Mouse (Mus musculus) gastrocnemius, postnatal 25 days (tissue): ENCODE data around the gene Tmem222. TPM values are rescaled to one million over a fixed set of nuclear protein-coding genes. Genes with fewer than 3 reads are reported as not detected.
A peak's percentile ranks its signal among the peaks of the same experiment; 100 is the strongest.

Experiments used
- DNase-seq: peaks from one replicate; pipeline ENCODE4 v3.0.0; 2022
- total RNA-seq, 2 experiments: library from RNA; stranded (reverse); gene quantifications; 1 replicate in 1 of 2; 2 replicates in 1 of 2; pipeline ENCODE4 v1.2.3; 2021

The Tmem222 gene
- total RNA-seq, 2 experiments from 2014 or later, result 20.8 to 23.5 TPM

DNA sequence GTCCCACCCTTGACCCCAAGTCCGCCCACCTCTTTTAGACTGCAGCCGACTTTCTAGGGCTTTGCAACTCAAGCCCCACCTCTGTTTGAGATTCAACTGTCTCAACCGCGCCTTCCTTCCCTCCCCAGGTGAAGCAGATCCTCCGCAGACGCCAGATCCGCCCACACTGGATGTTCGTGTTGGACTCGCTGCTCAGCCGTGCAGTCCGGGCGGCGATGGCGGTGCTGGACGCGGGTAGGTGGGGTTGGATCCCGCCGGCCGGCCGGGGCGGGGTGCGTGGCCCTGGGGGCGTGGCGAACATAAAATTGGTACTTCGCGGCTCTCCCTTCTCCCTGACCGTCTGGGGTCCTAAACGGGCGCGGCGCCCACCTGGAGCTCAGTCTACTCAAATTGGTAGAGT lies 26.4 kb downstream of the Tmem222 start:
- DNase-seq, result peak; percentile 31

DNA sequence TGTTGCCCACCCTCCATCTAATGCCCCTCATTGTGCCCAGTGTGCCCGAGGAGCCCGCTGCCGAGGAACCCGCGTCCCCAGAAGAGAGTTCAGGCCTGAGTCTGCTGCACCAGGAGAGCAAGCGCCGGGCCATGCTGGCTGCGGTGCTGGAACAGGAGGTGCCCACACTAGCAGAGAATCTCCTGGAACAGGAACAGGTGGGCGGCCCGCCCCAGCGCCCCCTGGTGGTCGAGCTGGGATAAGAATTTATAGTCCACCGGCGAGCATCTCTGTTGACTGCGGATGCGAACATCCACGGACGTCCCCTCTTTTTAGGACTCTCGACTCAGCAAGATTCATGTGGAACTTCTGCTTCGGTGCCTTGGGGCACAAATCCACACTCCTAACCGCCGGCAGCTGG lies 27.0 kb downstream of the Tmem222 start:
- peak; percentile 82 for DNase-seq

DNA sequence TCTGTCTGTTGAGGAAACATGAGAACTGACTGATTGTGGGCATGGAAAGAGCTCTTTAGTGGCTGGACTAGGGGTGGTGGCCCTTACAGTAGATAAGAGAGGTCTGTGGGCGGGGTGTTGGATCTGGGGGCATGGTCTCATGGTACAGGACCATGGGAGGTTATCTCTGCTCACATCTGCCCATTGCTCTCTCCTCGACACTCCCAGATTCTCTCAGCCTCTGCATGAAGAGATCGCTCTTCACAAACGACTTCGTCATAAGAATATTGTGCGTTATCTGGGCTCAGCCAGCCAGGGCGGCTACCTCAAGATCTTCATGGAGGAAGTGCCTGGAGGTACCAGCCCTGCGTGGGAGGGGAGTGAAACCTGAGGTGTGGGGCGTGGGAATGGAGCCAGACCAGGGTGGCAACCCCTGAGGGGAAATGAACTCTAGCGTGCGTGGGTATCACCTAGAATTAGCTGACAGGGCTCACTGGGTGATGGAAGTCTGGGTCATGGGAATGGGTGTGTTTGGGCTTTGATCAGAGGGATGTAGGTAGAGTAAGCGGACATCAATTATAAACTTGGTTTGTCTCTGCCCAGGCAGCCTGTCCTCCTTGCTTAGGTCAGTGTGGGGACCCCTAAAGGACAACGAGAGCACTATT lies 29.7 kb downstream of the Tmem222 start:
- no peak for DNase-seq

DNA sequence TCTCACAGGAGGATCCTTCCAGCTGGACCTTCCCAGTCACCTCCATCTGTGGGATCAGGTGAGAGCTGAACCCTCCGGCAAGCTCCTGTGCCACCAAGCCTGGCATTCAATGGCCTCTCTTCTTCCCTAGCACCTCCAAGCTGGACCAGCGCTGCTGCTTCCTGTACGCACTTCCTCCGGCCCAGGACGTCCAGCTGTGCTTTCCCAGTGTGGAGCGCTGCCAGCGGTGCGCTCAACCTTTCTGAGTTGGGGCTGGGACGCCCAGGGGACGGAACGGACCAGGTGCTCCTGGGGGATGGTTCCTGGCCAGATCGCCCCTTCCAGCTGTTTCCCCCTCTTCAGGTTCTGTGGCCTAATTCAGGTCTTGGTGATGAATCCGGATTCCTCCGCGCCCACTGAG lies 30.5 kb downstream of the Tmem222 start:
- DNase-seq, result peak; percentile 68

DNA sequence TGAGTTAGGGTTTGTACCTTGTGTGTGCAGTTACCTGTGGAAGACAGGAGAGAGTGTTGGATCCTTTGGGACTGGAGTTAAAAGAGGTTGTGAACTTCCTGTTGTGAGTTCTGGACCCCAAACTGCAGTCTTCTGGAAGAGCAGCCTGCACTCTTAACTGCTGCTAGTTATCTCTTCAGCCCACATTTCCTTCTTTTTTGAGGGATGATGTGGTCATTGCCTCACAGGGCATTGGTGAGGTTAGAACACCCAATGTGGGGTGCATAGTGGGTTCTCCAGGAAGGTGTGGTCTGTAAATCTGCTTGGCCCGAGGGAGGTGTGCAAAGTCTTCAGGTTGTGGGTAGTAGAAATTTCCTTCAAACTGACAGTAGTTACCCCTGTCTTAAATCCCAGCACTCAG lies 33.3 kb downstream of the Tmem222 start:
- DNase-seq, result no peak

DNA sequence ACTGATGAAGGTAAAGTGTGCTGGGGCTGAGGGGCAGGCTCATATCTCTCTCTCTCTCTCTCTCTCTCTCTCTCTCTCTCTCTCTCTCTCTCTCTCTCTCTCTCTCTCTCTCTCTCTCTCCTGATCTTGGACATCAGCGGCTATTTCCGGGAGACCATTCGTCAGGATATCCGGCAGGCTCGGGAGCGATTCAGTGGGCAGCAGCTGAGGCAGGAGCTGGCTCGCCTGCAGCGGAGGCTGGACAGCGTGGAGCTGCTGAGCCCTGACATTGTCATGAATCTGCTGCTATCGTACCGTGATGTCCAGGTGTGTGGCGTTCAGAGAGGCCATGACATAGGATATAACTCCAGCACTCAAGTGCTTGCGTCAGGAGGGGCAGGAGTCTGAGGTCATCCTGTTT lies 34.1 kb downstream of the Tmem222 start:
- no peak for DNase-seq

DNA sequence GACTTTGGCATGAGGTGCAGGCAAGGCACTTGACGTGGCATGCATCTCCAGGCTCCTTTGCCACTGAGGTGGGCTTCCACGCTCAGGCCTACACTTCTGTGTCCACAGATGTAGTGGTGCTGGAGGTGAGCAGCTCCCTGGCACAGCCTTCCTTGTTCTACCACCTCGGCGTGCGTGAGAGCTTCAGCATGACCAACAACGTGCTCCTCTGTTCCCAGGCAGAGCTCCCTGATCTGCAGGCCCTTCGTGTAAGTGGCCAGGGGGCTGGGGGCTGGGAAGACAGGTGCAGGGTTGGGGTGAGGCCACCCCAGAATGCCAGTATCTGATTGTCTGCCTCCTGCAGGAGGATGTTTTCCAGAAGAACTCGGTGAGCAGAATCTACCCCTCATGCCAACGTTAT lies 34.9 kb downstream of the Tmem222 start:
- DNase-seq, result no peak

DNA sequence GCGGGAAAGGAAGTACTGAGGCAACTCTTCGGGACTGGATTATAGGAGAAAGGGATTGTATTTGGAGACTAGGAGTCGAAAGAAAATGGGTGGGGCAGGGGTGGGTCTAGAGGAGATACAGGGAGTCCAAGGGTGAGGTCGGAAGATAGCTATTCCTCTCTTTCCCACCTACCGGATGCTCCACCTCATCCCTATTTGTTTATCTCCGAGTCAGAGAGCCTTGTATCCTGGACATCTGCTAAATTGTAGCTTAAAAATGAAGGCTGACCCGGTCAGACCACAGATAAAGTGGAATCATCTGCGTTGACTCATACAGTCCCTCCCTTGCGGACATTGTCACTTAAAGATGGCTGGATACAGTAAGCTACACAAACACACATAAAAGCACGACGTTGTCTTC lies 35.7 kb downstream of the Tmem222 start:
- DNase-seq, result no peak

DNA sequence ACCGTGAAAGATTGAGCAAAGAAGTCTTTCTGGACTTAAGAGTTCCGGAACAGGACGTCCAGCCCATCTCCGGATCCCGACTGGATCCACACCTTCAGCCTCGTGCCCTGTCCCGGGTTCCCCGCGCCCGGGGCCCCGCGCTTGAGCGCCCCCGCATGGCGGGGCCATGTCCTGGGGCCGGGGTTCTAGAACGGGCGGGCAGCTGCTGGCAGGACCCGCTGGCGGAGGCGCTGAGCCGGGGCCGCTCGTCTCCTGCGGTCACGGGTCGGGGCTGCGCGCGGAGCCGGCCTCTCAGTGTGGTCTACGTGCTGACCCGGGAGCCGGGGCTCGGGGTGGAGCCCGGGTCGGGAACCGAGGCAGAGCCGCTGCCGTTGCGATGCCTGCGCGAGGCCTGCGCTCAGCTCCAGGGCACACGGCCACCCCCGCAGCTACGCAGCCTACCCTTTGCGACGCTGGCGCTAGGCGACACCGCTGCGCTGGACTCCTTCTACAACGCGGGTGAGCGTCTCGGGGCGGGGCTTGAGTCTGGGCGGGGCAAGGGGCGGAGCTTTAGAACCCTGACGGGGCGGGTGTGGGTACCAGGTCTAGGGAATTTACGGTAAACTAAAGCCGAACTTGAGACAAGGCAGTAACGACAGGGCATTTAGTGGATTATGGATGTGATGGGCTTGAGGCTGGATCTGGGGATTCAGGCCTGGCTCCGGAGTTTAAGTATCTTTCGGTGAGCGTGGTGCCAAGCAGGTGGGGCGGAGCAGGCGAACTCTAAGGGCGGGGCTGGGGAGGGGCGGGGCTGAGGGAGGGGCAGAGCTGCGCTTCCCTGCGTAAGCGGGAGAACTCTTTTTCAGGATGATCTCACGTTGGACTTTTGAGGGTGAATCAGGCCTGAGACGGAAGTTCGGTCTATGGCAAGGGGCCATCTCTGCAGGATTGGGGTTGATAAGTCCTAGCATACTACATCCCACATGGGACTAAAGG lies 36.4 kb downstream of the Tmem222 start:
- DNase-seq, result peak; percentile 90

DNA sequence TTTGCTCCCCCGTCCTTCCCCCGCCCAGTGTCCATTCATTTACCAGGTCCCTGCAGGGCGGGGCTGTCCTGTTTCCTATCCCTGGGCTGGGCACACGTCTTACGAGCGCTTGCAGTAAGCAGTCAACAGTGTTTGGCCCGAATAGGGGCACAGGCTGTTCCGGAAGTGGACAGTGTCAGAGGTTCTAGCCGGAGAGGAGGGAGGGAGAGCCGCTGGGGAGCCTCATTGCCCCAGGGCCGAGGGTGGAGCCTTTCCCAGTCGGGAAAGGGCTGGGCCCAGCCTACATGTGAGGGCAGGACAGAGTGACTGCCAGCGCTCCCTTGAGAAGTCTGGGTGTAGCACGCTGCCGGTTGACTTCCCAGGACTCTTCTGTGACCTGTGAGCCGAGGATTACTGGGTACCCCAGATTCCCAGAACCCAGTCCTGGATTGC lies 37.1 kb downstream of the Tmem222 start, which contains the start of gene Map3k6:
Gene Map3k6 (plus strand): TSS at position 329 of the 432 bp plus-strand sequence.
- DNase-seq, result peak; percentile 95

DNA sequence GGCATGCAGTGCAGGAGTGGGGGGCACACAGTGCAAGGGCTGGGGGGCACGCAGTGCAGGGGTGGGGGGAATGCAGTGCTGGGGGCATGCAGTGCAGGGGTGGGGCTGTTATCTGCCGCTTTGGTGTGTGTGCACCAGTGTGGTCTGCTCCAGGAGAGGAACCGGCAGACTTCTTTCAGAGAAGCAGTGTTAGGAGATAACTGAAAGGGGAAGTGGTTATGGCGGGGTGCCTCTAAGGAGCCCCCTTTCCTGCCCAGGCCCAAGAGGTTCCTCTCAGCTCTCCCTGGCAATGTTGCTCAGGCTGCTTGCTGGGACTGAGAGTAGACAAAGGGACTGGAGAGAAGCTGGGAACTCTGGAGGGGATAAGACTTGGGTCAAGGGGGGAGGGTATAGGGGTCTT lies 39.7 kb downstream of the Tmem222 start:
- no peak for DNase-seq

DNA sequence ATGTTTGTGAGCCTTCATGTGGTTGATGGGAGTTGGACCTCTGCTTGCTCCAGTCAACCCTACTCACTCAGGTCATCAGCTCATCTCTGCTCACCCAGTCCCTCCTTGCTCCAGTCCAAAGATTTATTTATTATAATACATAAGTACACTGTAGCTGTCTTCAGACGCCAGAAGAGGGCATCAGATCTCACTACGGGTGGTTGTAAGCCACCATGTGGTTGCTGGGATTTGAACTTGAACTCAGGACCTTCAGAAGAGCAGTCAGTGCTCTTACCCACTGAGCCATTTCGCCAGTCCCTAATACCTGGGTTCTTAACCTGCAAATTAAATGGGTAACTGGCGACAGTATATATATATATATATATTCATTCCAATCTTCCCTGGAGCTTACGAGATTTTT lies 42.2 kb downstream of the Tmem222 start:
- DNase-seq, result no peak

DNA sequence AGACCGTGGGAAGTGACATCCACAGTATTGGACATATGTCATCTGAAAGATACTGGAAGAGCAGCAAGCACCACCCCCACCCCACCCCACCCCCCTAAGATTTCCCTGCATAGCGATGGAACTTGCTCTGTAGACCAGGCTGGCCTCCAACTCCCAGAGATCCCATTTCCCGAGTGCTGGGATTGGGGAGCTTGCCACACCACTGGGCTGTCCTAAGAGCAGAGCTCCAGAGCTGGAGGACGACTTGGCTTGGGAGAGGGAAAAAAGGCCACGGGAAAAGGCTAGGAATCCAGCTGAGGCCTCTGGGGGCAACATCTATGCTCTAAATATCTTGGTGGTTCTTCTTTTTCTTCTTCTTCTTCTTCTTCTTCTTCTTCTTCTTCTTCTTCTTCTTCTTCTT lies 42.8 kb downstream of the Tmem222 start:
- DNase-seq, result no peak

DNA sequence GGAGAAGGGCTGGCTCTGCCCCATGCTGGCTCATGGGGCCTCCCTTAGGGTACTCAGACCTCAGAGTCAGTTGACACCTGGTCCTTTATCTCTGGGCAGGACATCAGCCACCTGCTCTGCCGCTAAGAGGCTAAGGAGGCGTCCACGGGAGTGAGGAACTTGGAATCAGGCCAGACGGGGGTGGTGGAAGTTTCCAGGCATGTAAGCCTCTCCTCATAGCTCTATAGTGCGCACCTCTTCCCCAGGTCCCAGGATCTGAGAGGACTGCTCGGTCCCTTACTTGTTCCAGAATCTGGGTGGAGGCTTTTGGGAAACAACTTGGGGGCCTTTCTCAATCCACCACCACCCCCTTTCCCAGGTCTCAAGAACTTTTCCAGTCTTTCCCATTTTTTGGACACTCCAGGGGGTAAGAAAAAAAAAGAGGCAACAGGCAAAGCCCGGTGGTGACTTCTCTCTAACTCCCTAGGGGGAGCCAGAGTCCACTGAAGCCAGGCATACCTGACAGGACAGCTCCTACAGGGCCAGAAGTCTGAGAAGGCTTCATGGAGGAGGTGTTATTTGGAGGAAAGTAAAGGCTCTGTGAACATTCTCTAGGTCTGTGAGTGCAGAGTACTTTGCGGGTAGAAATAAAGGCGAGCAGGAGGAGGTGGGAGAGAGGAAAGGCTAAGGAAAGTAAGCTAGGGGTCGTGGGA lies 44.2 kb downstream of the Tmem222 start:
- DNase-seq, result no peak

DNA sequence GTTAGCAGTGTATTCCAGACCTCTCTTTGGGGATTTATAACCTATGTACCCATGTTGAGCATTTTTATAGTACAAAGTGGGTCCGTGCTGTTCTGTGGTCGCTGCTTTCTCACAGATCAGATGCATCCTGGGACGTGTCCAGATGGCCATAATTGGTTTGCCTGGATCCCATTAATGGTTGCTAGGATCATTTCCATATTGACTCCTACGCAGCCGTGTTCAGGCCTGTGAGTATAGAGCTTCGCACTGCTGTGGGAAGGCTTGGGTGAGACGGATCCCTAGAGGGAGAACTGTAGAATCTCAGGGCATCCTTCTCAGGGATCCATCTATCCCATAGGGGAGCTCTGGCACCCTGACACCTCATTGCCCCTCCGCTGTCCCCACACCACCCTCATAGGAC lies 48.0 kb downstream of the Tmem222 start:
- no peak for DNase-seq

DNA sequence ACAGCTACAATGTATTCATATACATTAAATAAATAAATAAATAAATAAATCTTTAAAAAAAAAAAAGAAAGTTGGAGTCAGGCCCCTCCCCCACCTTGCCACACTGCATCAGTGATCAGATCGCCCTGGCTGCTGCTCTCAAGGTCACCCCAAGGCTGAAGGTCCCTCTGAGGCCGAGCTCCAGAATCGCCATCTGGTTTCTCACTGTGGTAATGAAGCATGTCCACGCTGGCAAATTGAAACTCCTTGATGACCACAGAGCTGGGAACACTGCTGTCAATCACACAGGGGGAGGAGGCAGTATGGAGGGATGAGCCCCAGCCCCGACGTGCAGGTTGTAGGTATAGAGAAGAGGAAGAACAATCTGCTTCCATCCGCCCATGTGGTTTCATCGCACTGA lies 50.0 kb downstream of the Tmem222 start:
- DNase-seq, result no peak

DNA sequence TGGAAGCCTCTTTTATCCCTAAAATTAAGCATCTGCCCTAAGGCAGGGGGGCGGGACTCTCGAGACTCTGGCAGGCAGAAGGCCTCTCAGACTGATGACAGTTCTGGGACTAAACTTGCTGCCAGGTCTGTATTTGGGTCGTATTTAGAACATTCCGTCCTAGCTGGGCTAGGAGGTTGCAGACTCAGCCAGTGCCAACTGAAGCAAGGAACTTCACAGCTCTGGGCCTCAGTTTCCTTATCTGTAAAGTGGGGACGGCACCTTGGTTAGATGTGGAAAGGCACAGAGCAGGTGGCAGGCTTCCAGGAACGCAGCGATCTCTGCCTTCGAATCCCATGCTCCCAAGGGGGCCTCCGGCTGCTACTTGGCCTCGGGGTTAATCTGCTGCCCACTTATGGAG lies 51.5 kb downstream of the Tmem222 start:
- DNase-seq, result peak; percentile 70

DNA sequence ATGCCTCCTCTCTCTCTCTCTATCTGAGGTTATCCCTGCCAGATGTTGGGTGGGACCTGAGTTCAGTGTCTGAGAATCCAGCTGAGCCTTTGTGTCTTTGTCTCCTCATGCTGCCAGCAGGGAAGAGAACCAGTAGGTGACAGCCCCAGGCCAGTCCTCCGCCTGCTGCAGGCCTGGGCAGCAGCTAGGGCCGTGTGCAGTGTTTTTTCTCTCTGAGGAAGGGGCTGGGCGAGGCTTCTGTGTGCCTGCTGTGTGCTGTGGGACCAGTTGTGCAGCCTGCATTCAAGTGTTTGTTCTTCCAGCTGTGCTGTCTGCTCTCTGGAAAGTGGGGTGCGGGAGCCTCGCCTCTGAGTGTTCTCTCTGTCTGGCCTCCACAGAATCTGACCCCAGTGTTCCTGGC lies 53.7 kb downstream of the Tmem222 start:
- no peak for DNase-seq

DNA sequence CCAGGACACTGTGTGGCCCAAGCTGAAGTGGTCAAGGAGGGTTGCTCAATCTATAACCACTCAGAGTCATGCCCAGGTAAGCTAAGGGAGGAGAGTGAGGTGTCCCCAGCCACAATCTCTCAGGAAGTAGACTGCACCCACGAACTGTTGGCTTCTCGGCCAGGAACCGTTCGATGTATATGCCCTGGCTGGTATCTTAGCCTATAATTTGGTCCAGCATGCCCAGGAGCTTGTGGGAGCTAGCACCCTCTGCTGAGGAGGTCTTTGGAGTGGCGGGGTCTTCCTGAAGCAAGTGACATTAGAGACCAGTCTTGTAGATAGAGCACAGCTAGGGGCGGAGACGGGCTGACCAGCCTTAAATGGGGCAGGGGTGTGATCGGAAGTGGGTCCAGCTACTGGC lies 55.9 kb downstream of the Tmem222 start:
- DNase-seq, result no peak

DNA sequence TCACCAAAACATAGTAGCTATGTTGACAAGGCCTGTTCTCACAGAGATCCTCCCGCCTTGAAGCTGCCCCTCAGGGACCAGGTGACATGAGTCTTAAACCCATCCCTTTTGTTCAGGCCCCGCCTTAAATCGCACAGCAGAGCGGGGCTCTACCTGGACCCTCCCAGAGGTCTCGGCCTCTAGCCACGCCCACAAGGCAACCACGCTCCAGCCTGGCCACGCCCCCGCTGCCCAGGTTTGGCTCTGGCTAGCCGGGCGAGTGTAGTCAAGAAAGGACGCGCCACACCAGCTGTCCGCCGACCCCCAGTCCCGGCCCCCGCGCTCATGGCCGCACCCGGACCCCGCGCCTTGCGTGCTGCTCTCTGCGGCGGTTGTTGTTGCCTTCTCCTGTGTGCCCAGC lies 56.9 kb downstream of the Tmem222 start:
- no peak for DNase-seq

DNA sequence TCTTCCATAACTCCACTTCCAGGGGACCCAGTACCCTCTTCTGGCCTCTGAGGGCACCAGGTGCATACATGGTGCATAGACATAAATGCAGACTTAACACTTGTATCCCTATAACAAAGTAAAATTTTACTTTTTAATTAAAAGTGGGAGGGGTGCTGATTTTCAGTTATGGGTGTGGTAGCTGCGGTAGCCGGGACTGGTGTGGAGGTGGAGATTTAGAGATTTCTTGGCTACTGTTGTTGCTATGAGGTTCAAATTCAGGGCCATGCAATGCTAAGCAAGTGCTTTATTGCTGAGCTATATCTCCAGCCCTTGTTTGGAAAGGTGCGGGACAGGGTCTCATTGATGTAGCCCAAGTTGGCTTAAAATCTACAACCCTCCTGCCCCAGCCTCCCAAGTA lies 58.8 kb downstream of the Tmem222 start:
- DNase-seq, result no peak

DNA sequence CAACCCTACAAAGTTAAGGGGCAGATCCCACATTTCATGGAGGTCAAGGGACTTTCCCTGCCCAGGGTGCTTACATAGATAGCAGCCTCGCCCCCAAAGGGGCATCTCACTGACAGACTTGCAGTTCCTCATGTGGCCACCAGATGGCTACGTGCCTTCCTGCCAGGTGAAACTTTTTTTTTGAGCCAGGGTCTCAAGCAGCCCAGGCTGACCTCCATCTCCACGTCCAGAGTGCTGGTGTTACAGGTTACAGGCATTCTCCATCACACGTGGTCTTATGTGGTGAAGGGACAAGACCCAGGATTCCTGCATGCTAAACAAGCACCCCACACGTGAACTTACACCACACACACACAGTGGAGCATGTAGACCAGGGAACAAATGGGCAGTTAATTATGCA lies 60.0 kb downstream of the Tmem222 start:
- DNase-seq, result no peak
